Mouse (Mus musculus) retina, postnatal 7 days (tissue): ENCODE measurements at regions not wholly inside any gene's neighbourhood (a gene's known extent, or its start where the extent isn't known, plus 50 kb on each side); places are given as distances from the start of the nearest gene placed in this dataset.
A peak's percentile ranks its signal among the peaks of the same experiment; 100 is the strongest.

Experiments
- DNase-seq: peaks from one replicate; pipeline ENCODE4 v3.0.0-alpha.2; 2012; ENCODE audit warnings: low read depth, low spot score

DNA sequence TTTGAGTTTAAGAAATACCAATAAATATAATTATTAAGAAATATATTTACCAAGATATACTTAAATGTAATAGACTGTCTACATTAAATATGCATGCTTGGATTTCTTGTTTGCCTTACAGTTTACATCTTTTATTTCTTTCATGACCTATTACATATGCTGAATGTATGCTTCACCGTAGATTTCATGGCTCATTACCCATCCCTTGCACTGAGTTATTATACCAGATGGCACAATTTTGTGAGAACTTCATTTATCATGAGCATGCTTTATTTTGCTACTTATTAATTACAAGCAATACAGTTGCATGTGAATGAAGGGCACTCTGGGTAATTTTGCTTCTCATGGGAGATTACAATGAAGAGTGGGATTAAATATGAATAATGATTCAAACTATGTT, 856.0 kb upstream of the Nectin3 start:
- no peak for DNase-seq

DNA sequence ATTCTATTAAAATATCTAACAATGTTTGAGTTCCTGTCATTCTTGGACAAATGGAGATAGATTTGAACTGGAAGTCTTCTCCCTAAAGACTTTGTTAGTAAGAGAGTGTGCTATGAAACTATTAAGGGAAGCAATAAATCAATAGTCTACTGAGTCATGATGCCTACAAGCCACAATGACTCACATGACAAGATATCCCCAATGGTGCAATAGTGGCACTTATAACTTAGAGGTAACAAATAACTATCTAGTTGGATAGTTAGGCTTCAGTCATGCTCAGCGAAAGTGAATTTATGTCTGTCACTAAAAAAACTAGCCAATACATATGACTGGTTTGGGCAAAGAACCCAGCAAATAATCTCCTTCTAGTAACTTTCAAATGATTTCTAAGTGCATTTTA, 889.1 kb upstream of the Dppa4 start:
- no peak for DNase-seq

- no peak for DNase-seq
Observed at GRCm38 (mm10) chr16:47407067-47407466, 876.5 kb upstream of the Dppa4 start.

GRCm38 (mm10) chr16:47418680-47419252, 864.8 kb upstream of the Dppa4 start:
- DNase-seq: no peak

DNA sequence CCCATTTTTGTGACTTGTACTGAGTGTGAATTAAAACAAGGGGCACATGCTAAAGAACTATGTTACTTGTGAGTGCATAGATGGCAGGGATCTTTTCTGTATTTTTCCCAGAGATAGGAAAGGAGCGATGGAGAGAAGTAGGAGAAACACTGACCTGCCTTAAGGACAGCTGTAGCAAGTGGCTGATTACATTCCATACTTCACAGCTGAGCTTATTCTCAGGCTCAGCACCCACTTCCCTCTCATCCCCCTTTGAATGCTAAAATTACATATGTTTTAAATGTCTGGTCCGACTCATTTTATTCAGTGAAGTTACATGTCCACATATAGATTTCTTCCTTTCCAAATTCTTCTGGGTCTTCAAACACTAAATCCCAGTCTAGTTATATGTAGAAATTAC, 838.5 kb upstream of the Dppa4 start:
- no peak for DNase-seq

GRCm38 (mm10) chr16:47475441-47476081, 808.0 kb upstream of the Dppa4 start:
- no peak for DNase-seq

DNA sequence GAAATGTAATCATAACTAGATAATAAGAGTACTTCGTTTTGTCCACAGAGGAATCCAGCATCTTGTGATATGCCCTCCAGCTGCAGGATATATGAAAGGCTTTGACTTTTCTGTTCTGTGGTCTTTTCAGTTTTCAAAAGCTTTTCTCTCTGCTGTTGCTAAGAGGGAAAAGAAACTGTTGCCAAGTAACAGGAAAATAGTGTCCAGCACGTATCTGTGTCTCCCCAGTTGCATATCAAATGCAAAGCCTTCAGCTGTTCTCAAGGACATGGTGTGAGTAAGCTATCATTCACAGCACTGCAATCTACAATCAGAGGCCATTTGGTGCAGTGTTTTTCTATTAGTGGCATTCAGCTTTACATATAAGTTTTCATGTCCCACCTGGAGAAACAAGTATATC, 801.5 kb upstream of the Dppa4 start:
- DNase-seq: no peak

DNA sequence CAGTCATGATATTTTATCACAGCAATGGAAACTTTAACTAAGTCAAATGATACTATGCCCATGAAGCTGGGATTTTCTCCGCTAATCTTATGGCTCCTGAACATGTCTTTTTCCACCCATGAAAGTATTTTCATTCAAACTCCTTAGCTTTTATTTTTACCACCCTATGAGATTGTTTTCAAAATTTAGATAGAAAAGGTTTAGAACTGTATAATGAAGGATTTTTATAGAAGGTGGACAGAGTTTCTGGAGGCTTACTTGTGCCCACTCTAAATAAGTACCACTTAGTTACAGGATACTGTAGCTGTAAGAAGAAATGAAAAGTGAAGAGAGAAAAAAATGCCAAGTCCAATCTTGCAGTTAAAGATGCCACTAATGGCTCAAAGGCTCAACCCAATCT, 795.0 kb upstream of the Dppa4 start:
- no peak for DNase-seq

- no peak for DNase-seq
Observed at GRCm38 (mm10) chr16:47525857-47526256, 757.7 kb upstream of the Dppa4 start.

DNA sequence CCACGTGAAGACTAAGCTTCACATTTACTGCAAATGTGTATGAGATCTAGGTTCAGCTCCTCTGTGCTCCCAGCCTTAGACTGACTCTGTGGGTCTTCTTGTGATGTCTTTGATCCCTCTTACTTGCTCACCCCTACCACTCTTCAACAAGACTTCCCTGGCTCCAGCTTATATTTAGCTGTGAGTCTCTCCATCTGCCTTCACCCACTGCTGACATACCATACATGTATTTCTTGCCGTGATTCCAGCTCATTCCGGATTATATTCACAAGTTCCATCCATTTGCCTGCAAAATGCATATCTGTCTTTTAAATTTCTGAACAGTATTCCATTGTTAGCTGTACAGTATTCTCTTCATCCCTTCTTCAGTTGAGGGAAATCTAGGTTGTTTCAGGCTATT, 756.9 kb upstream of the Dppa4 start:
- no peak for DNase-seq

DNA sequence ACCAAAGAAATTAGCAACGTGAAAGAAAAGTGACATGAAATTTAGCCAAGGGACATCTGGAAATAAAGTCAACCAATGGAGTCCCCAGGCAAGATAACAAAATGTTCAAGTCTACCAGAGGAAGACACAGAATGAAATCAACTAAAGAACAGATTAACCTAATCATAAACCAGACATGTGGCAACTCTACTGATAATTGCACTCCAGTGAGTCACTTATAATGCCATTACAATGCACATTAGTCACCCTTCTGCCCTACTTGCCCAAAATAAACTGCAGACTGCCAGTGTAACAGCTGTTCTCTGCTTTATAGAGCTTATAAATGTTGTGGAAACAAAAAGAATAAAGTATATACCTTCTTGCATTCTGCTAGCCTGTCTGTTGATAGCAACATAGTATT, 747.0 kb upstream of the Dppa4 start:
- peak; percentile 2 for DNase-seq

- DNase-seq: no peak
Observed at GRCm38 (mm10) chr16:47551101-47551500, 732.4 kb upstream of the Dppa4 start.

DNA sequence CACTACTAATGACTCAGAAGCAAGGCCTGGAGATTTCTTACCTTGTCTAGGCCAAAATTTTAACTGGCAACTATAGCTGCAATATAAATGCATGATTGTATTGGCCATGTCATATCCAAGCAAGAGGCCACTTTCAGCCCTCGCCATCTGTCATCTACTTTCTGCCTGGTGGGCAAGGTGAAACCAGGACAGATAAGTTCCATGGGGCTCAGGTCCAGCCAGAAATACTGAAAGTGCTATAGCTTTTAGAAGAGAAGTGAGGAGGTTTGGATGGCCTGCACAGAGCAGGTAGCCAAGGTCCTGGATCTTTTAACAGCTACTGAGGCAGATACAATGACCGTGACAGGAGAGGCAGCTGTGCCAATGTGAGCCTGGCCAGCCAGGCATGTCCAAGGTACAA, 715.5 kb upstream of the Dppa4 start:
- DNase-seq: no peak

- no peak for DNase-seq
Observed at GRCm38 (mm10) chr16:47599476-47599875, 684.1 kb upstream of the Dppa4 start.
